Mouse (Mus musculus): ENCODE data around the gene Sox9.

Gene Sox9

DNA sequence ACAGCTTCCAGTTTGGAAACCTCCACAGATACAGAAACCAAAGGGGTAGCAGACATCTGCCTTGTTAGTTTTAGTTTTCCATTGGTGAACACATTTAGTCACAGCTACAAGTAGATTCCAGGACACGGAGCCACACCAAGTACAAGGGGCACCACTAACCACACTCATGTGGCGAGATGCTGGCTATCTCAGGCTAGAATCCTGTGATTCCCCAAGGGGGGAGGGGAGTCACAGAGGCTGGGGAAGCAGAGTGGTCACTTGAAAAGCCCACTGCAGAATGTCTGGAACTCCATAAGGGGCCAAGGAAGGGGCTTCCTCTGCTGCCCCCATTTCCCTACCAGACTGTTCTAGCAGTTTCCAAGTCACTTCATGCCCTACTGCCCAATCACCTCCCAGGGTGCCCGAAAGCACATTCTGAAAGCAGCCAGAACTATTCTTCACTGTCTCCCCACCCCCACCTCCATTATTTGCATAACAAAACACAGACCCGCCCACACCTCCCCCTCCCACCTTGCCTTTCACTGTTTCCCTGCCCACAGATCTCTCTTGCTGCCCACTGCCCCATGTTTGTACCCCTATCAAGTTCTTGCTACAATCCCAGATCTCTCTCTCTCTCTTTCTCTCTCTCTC lies 19.3 kb downstream of the Sox9 start:
- no peak for DNase-seq

DNA sequence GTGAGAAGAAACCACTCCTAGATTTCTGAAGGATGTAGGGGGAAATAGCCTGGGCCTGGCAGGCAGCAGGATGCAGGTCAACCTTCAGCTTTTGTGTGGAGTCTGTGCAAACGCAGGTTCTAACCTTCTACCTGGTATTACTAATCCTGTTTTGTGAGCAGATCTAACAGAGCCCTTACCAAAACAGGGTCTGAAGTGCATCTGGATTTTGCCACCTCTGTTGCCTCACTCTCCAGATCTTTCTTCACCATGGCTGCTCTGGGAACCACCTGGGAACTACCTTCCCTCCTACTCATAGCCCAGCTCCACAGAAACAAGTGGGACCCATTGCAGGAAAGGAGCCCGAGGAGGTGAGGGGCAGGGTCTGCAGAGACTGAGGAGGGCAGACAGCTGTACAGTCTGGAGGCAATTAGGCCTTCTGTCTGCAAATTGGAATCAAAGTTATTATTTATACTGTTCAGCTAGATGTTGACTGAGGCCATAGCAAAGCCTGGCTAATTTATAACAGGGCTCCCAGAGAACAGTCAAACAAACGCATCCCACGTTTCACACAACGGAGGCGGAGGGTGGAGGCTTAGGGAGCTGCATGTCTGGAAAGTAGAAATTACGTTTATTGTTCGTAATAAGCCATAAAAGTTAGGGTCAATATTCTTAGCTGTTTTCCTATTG lies 25.9 kb downstream of the Sox9 start:
- no peak for DNase-seq

DNA sequence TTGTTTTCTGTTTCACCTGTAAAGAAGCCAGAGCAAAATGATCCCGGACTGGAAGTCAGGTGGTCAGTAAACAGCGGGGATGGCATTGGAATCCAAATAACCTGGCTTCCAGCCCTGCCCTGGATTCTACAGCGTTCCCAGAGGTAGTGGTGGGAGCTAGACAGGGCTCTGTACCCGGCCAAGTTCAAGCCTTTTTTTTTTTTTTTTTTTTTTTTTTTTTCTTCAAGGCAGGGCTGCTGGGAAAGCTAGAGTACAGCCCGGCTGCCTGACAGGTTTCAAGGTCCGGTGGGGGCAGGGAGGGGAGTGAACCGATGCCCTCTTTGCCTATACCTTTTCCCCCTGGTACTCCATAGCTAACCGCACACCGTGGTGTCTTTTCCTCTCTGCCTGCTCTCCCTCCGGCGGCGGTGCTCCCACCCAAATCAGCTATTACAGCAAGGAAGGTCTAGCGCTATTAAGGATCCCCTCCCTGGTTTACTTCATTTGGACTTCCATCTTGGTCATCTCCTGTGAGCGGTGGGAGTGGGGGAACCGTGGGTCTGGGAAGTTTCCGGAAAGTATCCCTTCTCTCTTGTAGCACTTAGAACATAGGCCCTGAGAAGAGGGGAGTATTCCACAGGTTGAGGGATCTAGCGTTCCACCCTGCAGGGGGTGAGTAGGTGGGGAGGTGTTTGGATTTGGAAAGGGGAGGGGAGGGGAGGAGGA lies 28.6 kb downstream of the Sox9 start:
- no peak for DNase-seq

DNA sequence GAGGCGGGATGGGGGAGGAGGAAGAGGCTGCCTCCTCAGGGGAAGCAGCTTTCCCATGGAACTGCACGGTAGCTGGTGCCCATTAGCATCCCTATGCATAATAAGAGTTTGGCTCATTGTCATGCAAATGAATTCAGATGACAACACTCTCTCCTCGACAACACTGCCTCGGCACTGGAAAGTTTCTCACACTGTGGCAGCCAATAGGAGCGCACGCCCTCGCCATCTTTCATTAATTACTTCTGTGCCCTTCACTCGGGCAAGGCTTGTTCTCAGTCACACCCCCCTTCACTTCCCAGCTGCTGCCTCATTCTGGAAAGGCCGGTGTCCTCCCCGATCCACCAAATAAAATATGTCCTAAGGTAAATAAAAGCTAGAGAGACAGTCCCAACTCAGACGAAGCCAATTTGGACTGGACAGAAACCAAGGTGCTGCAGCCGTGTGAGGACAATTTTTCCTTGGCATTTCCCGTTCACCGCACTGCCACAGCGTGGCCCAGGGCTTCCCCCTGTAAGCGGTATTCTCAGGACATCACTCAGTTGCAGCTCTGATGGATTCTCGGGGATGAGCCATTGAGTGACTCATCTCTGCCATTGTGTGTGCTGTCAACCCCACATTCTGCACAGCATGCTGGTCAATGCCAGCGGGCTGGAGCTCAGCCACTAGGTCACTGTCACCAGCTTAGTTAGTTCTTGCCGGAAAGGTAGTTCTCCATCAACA lies 29.3 kb downstream of the Sox9 start:
- no peak for DNase-seq

DNA sequence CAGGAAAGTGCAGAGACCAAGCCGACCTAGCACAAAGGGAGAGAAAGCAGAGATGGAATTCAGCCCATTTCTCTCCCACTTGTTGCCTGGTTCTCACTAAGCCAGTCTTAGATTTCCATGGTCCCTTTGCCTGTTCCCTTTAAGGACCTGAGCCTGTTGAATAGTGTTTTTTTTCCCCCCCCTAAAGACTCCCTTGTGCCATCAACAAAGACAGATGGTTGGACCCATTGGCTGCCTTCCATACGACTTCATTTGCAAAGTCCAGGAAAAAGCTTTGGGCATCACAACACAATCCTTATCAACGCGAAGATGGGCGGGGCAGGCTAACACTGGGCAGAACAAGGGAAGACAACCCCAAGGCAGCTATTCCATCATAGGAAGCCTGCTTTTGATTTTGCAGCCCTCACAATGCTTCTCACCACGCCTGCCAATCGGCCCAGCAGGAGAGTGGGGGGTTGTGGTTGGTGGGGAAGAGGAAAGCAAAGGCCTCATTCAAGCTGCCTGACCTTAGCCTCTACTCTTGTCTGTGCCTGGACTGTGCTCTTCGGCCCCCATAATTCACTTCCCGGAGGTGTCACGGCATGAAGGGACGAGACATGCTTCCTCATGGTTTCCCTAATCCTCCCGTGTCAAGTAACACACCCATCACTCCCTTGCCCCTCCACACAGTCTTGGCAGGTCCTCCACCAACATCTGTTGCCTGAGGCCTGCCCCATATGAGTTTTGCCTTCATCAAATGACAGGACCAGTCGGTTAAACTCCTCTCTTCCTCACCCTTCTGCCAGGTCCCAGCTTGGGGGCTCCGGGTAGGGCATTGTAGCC lies 36.0 kb downstream of the Sox9 start:
- no peak for DNase-seq

DNA sequence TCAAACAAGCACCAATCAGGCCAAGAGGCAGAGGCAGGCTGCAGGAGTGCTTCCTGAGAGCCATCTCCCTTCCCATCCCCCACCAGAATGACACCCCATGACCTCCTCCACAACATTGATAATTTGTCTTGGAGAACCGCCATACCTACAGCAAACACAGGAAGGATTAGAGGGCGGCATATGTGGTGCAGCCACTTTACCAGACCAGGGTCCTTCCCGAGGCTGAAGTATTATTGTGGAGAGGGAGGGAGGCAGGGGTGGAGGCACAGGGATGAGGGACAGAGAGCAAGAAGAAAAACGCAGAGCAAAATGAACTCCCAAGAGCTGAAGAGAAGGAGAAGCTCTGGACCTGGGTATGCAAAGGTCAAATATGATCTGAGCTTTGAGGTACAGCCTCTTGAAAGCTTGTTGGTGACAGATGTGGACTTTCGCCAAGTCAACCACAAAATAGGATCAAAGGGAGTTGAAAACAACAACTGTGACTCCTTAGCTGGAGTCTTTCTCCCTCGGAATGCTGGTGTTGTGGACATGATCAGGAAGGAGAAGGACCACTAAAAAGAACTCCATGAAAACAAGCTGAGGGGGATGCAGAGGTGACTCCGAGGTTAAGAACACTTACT lies 36.7 kb downstream of the Sox9 start:
- DNase-seq, result no peak

DNA sequence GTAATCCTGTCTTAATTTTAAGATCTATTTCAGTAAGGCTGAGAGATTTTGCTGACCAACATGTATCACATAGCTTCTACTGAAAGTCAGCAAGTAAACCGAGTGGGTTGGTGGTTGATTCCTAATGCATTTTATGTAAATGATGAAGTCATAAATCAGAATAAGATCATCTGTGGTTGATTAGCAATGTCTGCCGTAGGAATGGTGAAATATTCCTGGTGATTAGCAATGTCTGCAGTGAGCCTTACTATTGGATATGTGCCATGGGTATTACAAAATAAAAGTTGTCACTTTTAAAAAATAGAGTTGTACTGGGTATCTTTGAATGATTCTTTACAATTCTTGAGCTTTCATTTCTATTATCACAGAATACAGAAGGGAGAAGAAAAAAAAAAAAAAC lies 39.5 kb downstream of the Sox9 start:
- no peak for DNase-seq

DNA sequence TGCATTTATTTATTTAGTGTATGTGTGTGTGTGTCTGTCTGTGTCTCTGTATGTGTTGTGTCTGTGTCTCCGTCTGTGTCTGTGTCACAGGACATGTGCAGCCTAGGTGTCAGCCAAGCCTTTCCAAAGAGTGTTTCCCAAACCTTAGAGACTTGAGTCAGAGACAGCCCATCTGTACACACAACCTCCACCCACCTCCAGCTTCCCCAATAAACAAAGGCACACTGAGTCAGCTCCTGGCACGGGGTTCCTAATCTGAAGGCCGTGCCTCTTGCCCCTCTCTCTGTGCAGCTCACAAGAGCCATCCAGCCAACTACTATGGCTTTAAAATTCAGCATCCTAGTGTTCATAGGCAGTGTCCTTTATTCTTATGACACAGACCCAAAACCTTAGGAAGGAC lies 42.1 kb downstream of the Sox9 start:
- no peak for DNase-seq

DNA sequence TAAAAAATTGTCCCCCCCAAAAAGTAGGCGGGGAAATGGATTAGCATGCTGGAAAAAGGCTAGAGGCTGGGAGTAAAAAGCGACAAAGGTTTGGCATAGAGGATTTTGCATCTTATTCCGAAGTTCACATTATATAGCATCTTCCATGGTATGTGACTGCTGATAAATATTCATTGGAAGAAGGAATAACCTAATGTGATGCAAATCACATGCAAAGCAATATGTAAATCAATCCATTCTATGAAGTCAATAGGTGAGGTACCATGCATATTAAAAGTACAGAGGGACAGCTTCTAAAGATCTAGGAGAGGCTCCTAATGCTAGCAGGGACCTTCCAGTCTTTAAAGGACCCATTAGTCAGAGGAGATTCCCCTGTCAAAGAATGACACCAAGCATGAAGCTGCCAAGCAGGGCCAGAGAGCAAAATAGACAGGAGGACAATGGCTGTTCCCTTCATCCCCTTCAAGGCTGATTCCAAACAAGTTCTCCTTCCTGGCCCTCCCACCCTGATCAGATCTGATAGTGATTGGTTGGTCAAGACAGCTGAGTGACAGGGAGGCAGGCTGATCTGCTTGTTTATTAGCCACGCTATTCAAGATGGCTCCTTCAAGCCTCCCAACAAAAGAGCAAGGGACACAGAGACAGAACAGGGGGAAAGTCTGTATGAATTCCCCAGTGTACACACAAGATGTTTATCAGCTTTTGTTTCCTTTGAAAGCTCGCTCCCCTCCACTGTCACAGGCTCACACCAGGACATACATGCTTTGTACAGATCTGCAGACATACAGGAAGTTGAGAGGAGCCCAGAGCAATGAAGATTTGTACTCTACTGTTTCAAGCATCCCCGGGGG lies 44.4 kb downstream of the Sox9 start:
- DNase-seq, result no peak

DNA sequence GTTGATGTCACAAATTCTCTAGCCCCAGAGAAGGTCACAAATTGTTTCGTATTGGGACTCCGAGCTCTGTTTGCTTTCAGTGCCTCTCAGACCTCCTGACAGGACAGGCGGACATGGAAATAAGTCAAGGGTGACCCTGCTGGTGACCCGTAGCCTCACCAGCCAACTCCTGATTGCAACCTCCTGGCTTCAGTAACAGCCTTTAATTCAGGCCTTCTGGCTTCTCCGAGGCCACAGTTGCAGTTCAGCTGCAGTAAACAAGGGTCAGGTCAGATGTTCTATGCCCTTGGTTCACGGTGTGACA lies 45.0 kb downstream of the Sox9 start:
- DNase-seq, result no peak

DNA sequence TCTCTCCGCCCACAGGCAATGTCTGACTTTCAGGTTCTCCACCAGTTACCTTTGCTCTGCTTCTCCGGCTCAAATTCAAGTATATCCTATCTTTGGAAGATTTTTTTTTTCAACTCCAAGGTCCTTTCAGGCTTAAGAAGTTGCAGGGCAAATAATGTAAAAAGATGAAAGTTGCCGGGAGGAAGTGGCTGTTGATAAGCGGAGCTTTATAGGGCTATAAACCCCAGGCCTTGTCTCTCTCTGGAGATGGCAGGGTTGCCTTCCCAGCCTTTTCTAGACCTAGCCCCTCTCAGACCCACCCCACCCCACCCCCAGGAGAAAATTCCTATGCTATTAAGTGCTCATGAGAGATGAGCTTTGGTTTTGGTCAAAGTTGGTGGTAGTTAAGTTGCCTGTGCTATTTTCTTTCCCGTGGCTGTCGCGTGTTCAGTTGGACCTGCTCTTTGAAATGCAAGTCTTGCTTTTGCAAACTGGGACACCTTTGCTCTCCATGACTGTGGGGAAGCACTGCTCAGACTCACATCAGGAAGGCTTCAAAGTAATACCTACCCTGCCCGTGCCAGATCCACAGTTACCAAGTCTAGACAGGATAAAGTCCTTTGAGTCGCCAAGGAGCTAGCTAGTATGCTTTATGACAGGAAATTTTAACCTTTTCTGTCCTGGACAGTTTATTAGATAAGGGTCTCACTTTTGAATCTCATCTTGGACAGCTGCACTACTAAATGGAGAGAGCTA lies 46.7 kb downstream of the Sox9 start:
- no peak for DNase-seq

DNA sequence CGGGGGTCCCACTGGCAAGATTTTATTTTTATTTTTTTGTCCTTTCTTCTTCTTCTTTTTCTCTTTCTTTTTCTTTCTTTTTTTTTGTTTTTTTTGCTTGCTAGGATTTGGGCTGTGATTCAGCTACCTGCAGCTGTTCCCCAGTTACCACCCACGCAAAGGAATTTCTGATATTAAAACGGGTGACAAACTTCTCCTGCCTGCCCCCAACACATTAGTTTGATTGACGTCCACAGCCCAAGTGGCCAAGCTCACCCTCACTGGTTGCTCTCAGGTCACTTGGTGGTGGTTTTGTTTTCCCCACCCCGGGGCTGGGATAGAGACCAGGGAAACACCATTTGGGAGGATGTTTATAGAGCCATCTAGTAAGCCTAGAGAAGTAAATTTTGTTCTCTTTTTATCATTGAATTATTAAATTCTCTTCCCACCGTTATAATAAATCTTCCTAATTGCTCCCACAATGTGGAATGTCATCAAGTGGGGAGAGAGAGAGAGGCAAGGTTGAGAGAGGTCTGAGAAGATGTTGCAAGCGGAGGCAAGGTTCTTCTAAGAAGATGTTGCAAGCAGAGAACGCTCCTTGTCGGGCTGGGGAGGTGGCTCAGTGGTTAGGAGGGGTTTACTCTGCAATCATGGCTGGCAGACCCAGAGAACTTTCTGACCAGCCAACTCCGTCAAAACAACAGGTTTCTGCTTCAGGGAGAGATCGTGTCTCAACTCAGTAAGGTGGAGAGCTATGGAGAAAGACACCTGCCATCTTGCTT lies 52.4 kb downstream of the Sox9 start:
- no peak for DNase-seq

DNA sequence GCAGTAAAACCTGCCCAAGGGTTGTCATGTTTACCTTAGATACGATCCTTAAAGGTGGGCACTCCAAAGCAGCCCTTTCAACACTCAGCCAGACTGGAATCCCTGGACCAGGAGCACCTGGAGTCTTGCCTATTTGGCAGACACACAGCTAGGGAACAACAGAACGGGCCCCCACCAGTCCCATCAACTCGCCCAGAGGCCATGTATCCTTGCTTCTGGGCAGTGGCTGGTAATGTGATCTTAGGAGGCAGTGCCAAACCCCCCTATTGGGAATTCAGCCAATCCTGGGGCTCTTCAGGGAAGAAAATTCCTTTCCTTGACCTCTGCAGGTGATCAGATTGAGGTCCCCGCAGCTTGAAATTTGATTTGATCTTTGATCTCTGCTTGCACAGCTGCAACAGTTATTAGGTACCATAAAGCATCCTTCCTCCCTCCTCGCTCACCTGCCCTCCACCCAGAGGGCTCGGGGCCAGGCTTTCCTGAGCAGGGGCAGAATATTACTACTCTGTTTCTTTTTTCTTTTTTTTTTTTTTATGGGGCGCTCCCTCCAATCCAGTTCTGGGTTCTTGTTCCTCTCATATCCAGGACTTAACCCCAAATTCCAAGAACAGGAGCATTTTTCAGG lies 53.6 kb downstream of the Sox9 start:
- DNase-seq, result no peak

All from spleen, adult 18-20 months (tissue).